Mouse (Mus musculus): ENCODE data around the gene Asb16.

- TF ChIP-seq CTCF (IDR thresholded peaks at IDR 0.05; ENCODE audit: borderline replicate concordance, insufficient read depth, low read length) (no peak), POLR2A (IDR thresholded peaks at IDR 0.05; ENCODE audit: low read depth, low read length) (no peak)
Observed at GRCm38 (mm10) chr11:102228191-102228545, 40.4 kb upstream of the Asb16 start.
